Mouse (Mus musculus): ENCODE data around the gene Sipa1l1.

GRCm38 (mm10) chr12:82324621-82325020 lies 155.5 kb downstream of the Sipa1l1 start:
- TF ChIP-seq CTCF (IDR thresholded peaks at IDR 0.05; ENCODE audit: low read depth) (no peak), EP300 (IDR thresholded peaks at IDR 0.05; ENCODE audit: low read depth) (no peak)
